Mouse (Mus musculus) liver, embryonic 15.5 days (tissue): ENCODE measurements around the gene Fcnb. TPM values are rescaled to one million over a fixed set of nuclear protein-coding genes. Genes with fewer than 3 reads are reported as not detected.

ENCODE experiments used
- ATAC-seq: fragments of 200-750 bp; cut with Nextera tagmentation; 2 replicates; pipeline ENCODE4 v1.8.0; 2017; ENCODE audit warnings: moderate number of reproducible peaks, mild to moderate bottlenecking, moderate library complexity; ENCODE audit not compliant: insufficient read depth
- H3K27ac ChIP-seq: fragments of 300-500 bp; sonication (generic); replicated peaks from 2 replicates; pipeline ENCODE4 v1.5.1; 2015; ENCODE audit warnings: mild to moderate bottlenecking, inconsistent platforms
- H3K27me3 ChIP-seq: fragments of 300-500 bp; sonication (generic); 2 replicates; pipeline ENCODE4 v1.6.1; 2015; ENCODE audit warnings: mild to moderate bottlenecking, inconsistent platforms
- H3K36me3 ChIP-seq: fragments of 300-500 bp; sonication (generic); replicated peaks from 2 replicates; pipeline ENCODE4 v1.6.1; 2015; ENCODE audit warnings: moderate library complexity, mild to moderate bottlenecking, inconsistent platforms
- H3K4me1 ChIP-seq: fragments of 300-500 bp; sonication (generic); replicated peaks from 2 replicates; pipeline ENCODE4 v1.6.1; 2015; ENCODE audit warnings: inconsistent platforms
- H3K4me2 ChIP-seq: fragments of 300-500 bp; sonication (generic); 2 replicates; pipeline ENCODE4 v1.6.1; 2015; ENCODE audit warnings: moderate library complexity, mild to moderate bottlenecking, inconsistent platforms
- H3K4me3 ChIP-seq: fragments of 300-500 bp; sonication (generic); replicated peaks from 2 replicates; pipeline ENCODE4 v1.5.1; 2015; ENCODE audit warnings: mild to moderate bottlenecking, inconsistent platforms
- H3K9ac ChIP-seq: fragments of 300-500 bp; sonication (generic); 2 replicates; pipeline ENCODE4 v1.6.1; 2015; ENCODE audit warnings: moderate library complexity, mild to moderate bottlenecking, inconsistent platforms
- H3K9me3 ChIP-seq: fragments of 300-500 bp; sonication (generic); replicated peaks from 2 replicates; pipeline ENCODE4 v1.6.1; 2016; ENCODE audit warnings: inconsistent platforms
- WGBS: fragments of 180-500 bp; shearing (Covaris S2); methylation state at CpG from one replicate; pipeline ENCODE4 v1.1.7; 2015; ENCODE audit warnings: mixed read lengths; ENCODE audit not compliant: insufficient replicate concordance; 5-methylcytosine and 5-hydroxymethylcytosine counted together
- polyA plus RNA-seq: library from polyadenylated mRNA; unstranded; fragments of >200 nt; fragmentation: Nextera tagmentation; extraction: Ambion mirVana; gene quantifications from 2 replicates; pipeline ENCODE4 v1.2.1, GENCODE M21; 2015

Fcnb gene
- polyA plus RNA-seq, 1 experiment from 2014 or later, result 63.9 TPM

- Histone ChIP-seq H3K9me3 (no peaks in the 10 kb centered on the region), H3K4me1 (peaks cover 48% of the 10 kb centered on the region), H3K27ac (no peak overlapping the region; the same call in 1 of the 2 replicates), H3K9ac (no peak overlapping the region), H3K36me3 (no peaks in the 10 kb centered on the region), H3K4me2 (no peak overlapping the region), H3K27me3 (peaks cover 7% of the 10 kb centered on the region), H3K4me3 (no peak overlapping the region)
- WGBS, result 44% methylated on average over 2 of the region's 2 CpGs
- no peak for ATAC-seq
Measured at GRCm38 (mm10) chr2:28103653-28104052, 19.0 kb upstream of the Fcnb start.

GRCm38 (mm10) chr2:28101892-28102291 is 17.2 kb upstream of the Fcnb start:
- peaks cover 64% of the 10 kb centered on the region for H3K4me1 ChIP-seq
- no peak overlapping the region for H3K4me3 ChIP-seq
- peaks cover 16% of the 10 kb centered on the region for H3K27me3 ChIP-seq
- no peak overlapping the region for H3K4me2 ChIP-seq
- 72% methylated on average over 2 of the region's 2 CpGs for WGBS
- ATAC-seq, result peak; percentile 32; the same call in 1 of the 2 replicates
- peak overlapping the region; percentile 82 for H3K27ac ChIP-seq
- no peaks in the 10 kb centered on the region for H3K36me3 ChIP-seq
- no peaks in the 10 kb centered on the region for H3K9me3 ChIP-seq
- H3K9ac ChIP-seq, result no peak overlapping the region

- H3K27me3 ChIP-seq, result peaks cover 16% of the 10 kb centered on the region
- H3K27ac ChIP-seq, result peak overlapping the region; percentile 82
- peak overlapping the region; percentile 57 for H3K4me2 ChIP-seq
- 43% methylated on average over 9 of the region's 9 CpGs for WGBS
- ATAC-seq, result peak; percentile 91
- H3K4me1 ChIP-seq, result peaks cover 73% of the 10 kb centered on the region
- H3K9ac ChIP-seq, result peak overlapping the region; percentile 48
- H3K4me3 ChIP-seq, result no peak overlapping the region; the same call in 1 of the 2 replicates
- no peaks in the 10 kb centered on the region for H3K36me3 ChIP-seq
- no peaks in the 10 kb centered on the region for H3K9me3 ChIP-seq
Measured at GRCm38 (mm10) chr2:28100796-28101483, 16.3 kb upstream of the Fcnb start.

GRCm38 (mm10) chr2:28098547-28099505 is 14.1 kb upstream of the Fcnb start:
- no peak overlapping the region for H3K4me3 ChIP-seq

GRCm38 (mm10) chr2:28096751-28097309 is 12.1 kb upstream of the Fcnb start:
- peaks cover 16% of the 10 kb centered on the region for H3K27me3 ChIP-seq
- H3K4me1 ChIP-seq, result peaks cover 84% of the 10 kb centered on the region
- no peak overlapping the region for H3K4me2 ChIP-seq
- H3K9me3 ChIP-seq, result no peaks in the 10 kb centered on the region
- no peak overlapping the region for H3K4me3 ChIP-seq
- no peaks in the 10 kb centered on the region for H3K36me3 ChIP-seq
- no peak for ATAC-seq
- H3K27ac ChIP-seq, result peak overlapping the region; percentile 35; the same call in 1 of the 2 replicates
- no peak overlapping the region for H3K9ac ChIP-seq
- 33% methylated on average over 6 of the region's 6 CpGs for WGBS

More at GRCm38 (mm10) chr2:28098547-28099505, 14.1 kb upstream of the Fcnb start:
- no peak for ATAC-seq
- Histone ChIP-seq H3K27ac (no peak overlapping the region), H3K9me3 (no peaks in the 10 kb centered on the region), H3K9ac (no peak overlapping the region), H3K4me1 (peaks cover 79% of the 10 kb centered on the region), H3K4me2 (peak overlapping the region; percentile 45), H3K36me3 (no peaks in the 10 kb centered on the region), H3K27me3 (peaks cover 16% of the 10 kb centered on the region)
- 18% methylated on average over 24 of the region's 24 CpGs for WGBS

GRCm38 (mm10) chr2:28092099-28092498 is 7.4 kb upstream of the Fcnb start:
- WGBS, result 20% methylated on average over 8 of the region's 8 CpGs
- no peaks in the 10 kb centered on the region for H3K27me3 ChIP-seq
- H3K36me3 ChIP-seq, result no peaks in the 10 kb centered on the region
- no peak overlapping the region for H3K4me3 ChIP-seq
- no peaks in the 10 kb centered on the region for H3K9me3 ChIP-seq
- H3K9ac ChIP-seq, result no peak overlapping the region
- ATAC-seq, result peak; percentile 43; the same call in 1 of the 2 replicates
- H3K4me1 ChIP-seq, result peaks cover 62% of the 10 kb centered on the region
- peak overlapping the region; percentile 74 for H3K27ac ChIP-seq
- H3K4me2 ChIP-seq, result no peak overlapping the region

- peak overlapping the region; percentile 74 for H3K27ac ChIP-seq
- H3K27me3 ChIP-seq, result no peaks in the 10 kb centered on the region
- no peaks in the 10 kb centered on the region for H3K36me3 ChIP-seq
- ATAC-seq, result no peak
- H3K9ac ChIP-seq, result 0 out of 2 replicates have a peak overlapping the region, but pooled peaks have one; percentile 11
- no peaks in the 10 kb centered on the region for H3K9me3 ChIP-seq
- 83% methylated on average over 6 of the region's 6 CpGs for WGBS
- H3K4me2 ChIP-seq, result no peak overlapping the region
- peaks cover 54% of the 10 kb centered on the region for H3K4me1 ChIP-seq
- H3K4me3 ChIP-seq, result no peak overlapping the region
Measured at GRCm38 (mm10) chr2:28091042-28091441, 6.4 kb upstream of the Fcnb start.

GRCm38 (mm10) chr2:28090299-28091008 is 5.8 kb upstream of the Fcnb start:
- H3K4me3 ChIP-seq, result no peak overlapping the region
- H3K4me2 ChIP-seq, result no peak overlapping the region
- H3K36me3 ChIP-seq, result no peaks in the 10 kb centered on the region
- no peaks in the 10 kb centered on the region for H3K27me3 ChIP-seq
- H3K9me3 ChIP-seq, result no peaks in the 10 kb centered on the region
- no peak for ATAC-seq
- H3K27ac ChIP-seq, result 0 out of 2 replicates have a peak overlapping the region, but pooled peaks have one; percentile 33
- H3K9ac ChIP-seq, result 0 out of 2 replicates have a peak overlapping the region, but pooled peaks have one; percentile 11
- H3K4me1 ChIP-seq, result peaks cover 52% of the 10 kb centered on the region
- WGBS, result 81% methylated on average over 7 of the region's 7 CpGs

- 87% methylated on average over 5 of the region's 5 CpGs for WGBS
- H3K27me3 ChIP-seq, result no peaks in the 10 kb centered on the region
- no peak overlapping the region for H3K4me2 ChIP-seq
- no peak for ATAC-seq
- no peak overlapping the region for H3K27ac ChIP-seq
- no peaks in the 10 kb centered on the region for H3K36me3 ChIP-seq
- no peaks in the 10 kb centered on the region for H3K9me3 ChIP-seq
- no peak overlapping the region for H3K4me3 ChIP-seq
- no peak overlapping the region for H3K9ac ChIP-seq
- peaks cover 46% of the 10 kb centered on the region for H3K4me1 ChIP-seq
Measured at GRCm38 (mm10) chr2:28089095-28089494, 4.4 kb upstream of the Fcnb start.

GRCm38 (mm10) chr2:28086112-28086511 is 1.4 kb upstream of the Fcnb start:
- Histone ChIP-seq H3K27ac (no peak overlapping the region; the same call in 1 of the 2 replicates), H3K4me1 (peaks cover 39% of the 10 kb centered on the region)

More at GRCm38 (mm10) chr2:28086112-28086511, 1.4 kb upstream of the Fcnb start:
- H3K27me3 ChIP-seq, result no peaks in the 10 kb centered on the region
- H3K36me3 ChIP-seq, result no peaks in the 10 kb centered on the region
- no peak overlapping the region for H3K9ac ChIP-seq
- no peak overlapping the region for H3K4me3 ChIP-seq
- 76% methylated on average over 10 of the region's 10 CpGs for WGBS
- H3K4me2 ChIP-seq, result no peak overlapping the region
- ATAC-seq, result no peak
- 0 out of 2 replicates have a peak, but pooled peaks cover 5% of the 10 kb centered on the region for H3K9me3 ChIP-seq
